Mouse (Mus musculus): Measurements from ENCODE around the gene Ephb2. TPM values are rescaled to one million over a fixed set of nuclear protein-coding genes. Genes with fewer than 3 reads are reported as not detected.

Gene Ephb2
- total RNA-seq, 2 experiments from 2014 or later: 21.2 to 21.3 TPM

- no peak for DNase-seq (ENCODE audit: low spot score in 2 of 2)
Measured at GRCm38 (mm10) chr4:136733217-136733865, 102.4 kb downstream of the Ephb2 start.

GRCm38 (mm10) chr4:136732536-136733121 lies 103.2 kb downstream of the Ephb2 start:
- no peak for DNase-seq (ENCODE audit: low spot score in 2 of 2)

GRCm38 (mm10) chr4:136731761-136732160 lies 104.0 kb downstream of the Ephb2 start:
- DNase-seq (ENCODE audit: low spot score in 2 of 2): no peak

GRCm38 (mm10) chr4:136731008-136731609 lies 104.7 kb downstream of the Ephb2 start:
- DNase-seq (ENCODE audit: low spot score in 2 of 2): no peak

GRCm38 (mm10) chr4:136730501-136730900 lies 105.3 kb downstream of the Ephb2 start:
- no peak for DNase-seq (ENCODE audit: low spot score in 2 of 2)

- DNase-seq (ENCODE audit: low spot score in 2 of 2): no peak
Measured at GRCm38 (mm10) chr4:136729574-136729973, 106.2 kb downstream of the Ephb2 start.

GRCm38 (mm10) chr4:136726941-136727340 lies 108.8 kb downstream of the Ephb2 start:
- no peak for DNase-seq (ENCODE audit: low spot score in 2 of 2)

GRCm38 (mm10) chr4:136724731-136725130 lies 111.1 kb downstream of the Ephb2 start:
- DNase-seq (ENCODE audit: low spot score in 2 of 2): no peak

- DNase-seq (ENCODE audit: low spot score in 2 of 2): no peak
Measured at GRCm38 (mm10) chr4:136722361-136723082, 113.3 kb downstream of the Ephb2 start.

GRCm38 (mm10) chr4:136721937-136722336 lies 113.9 kb downstream of the Ephb2 start:
- no peak for DNase-seq (ENCODE audit: low spot score in 2 of 2)

- no peak for DNase-seq (ENCODE audit: low spot score in 2 of 2)
Measured at GRCm38 (mm10) chr4:136720025-136720424, 115.8 kb downstream of the Ephb2 start.

GRCm38 (mm10) chr4:136718193-136718986 lies 117.4 kb downstream of the Ephb2 start:
- DNase-seq (ENCODE audit: low spot score in 2 of 2): no peak

GRCm38 (mm10) chr4:136716561-136716972 lies 119.2 kb downstream of the Ephb2 start:
- peak in 1 of 2 experiments; percentile 32 for DNase-seq (ENCODE audit: low spot score in 2 of 2)

GRCm38 (mm10) chr4:136714530-136714929 lies 121.3 kb downstream of the Ephb2 start:
- no peak for DNase-seq (ENCODE audit: low spot score in 2 of 2)

- DNase-seq (ENCODE audit: low spot score in 2 of 2): no peak
Measured at GRCm38 (mm10) chr4:136713889-136714288, 121.9 kb downstream of the Ephb2 start.

- no peak for DNase-seq (ENCODE audit: low spot score in 2 of 2)
Measured at GRCm38 (mm10) chr4:136713431-136713830, 122.4 kb downstream of the Ephb2 start.

- no peak for DNase-seq (ENCODE audit: low spot score in 2 of 2)
Measured at GRCm38 (mm10) chr4:136711985-136712768, 123.6 kb downstream of the Ephb2 start.

- DNase-seq (ENCODE audit: low spot score in 2 of 2): no peak
Measured at GRCm38 (mm10) chr4:136710345-136710744, 125.4 kb downstream of the Ephb2 start.

GRCm38 (mm10) chr4:136708956-136709355 lies 126.8 kb downstream of the Ephb2 start:
- DNase-seq (ENCODE audit: low spot score in 2 of 2): no peak

- no peak for DNase-seq (ENCODE audit: low spot score in 2 of 2)
Measured at GRCm38 (mm10) chr4:136706696-136707095, 129.1 kb downstream of the Ephb2 start.
